Mouse (Mus musculus): ENCODE measurements around the gene Cep57l1.

Gene Cep57l1

DNA sequence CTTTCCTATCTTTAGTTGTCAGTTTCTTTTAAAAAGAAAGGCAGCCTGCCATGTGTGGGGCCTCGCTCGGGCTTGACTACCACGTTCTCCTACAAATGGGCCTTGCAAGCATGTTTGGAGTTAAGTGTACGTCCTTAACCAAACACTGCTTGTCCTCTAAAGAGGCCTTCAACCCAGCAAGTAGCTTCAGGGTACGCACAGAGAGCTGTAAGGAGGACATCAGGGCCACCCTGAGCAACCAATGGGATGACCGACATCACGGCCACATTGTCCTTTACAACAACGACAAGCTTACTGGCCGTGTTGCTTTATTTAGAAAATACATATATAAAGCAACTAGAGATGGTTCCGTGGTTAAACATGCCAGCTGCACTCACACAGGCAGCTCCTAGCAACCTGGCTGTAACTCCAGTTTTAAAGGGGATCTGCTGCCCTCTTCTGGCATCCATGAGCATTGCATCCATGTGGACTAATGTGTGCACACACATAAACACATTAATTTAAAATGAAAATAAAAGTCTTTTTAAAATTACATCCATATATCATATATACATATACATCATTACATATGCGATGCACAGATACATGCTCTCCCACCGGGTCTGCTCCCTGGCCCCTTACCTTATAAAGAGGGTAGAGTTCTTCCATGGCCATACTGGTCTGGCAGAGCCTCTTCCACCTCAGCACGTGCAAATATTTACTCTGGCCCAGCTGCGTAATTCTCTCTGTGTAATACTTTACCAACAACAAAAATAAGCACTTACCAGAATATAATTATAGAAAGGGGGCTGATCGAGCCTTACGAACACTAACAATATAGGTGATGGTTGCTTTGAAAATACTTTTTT, 126.9 kb downstream of the Cep57l1 start:
- in situ Hi-C loops (cut with MboI; ENCODE audit: low sequenced_read_pairs), result loop anchor here (5.0 kb wide), 1 partner anchor 165 kb away; the partner anchor contains the start of gene Cd164

DNA sequence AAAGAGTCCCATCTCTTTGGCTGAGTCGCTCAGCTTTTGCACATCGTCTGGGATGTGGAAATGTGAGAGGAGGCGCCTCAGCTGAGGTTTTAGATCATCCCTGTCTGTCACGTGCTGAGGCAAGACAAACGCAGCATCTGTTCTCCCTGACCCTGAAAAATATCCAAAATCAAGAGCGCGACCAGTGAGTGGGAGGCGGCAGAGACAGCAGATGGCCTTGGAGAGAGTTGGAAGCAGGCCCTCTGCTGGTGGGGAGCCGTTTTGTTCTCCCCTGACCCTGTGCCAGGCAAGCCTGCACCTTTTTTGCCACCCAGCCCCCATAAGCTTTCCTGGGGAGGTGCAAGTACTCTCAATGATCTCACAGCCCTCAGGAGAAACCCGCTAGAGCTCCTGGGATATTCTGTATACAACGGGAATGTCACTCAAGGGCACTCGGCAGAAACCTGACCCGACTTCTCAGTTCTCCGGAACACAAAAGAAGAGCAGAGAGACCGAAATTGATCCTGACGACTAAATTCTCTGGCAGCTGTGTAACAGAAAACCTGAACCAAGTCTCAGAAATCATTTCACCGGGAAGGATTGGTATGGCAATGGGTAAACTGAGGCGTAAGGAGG, 130.8 kb downstream of the Cep57l1 start:
- in situ Hi-C loops (cut with MboI; ENCODE audit: low sequenced_read_pairs), result no loop called here

DNA sequence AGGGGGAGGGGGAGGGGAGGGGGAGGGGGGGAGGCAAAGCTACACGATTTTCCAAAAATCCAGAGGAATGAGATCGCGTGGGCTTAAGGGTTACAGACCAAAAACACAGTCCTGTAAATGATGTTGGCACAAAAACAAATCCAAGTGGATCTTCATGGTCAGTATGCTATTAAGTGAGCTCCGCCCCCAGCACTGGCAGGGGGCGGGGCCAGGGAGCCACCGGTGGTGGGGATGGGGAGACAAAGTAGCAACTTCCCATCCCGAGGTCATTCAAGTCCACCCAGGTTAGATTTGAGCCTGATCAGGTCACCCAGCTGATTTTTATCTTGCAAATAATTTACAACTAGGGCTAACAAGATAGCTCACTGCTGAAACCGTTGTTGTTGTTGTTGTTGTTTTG, 132.3 kb downstream of the Cep57l1 start:
- in situ Hi-C loops (cut with MboI; ENCODE audit: low sequenced_read_pairs), result no loop called here

DNA sequence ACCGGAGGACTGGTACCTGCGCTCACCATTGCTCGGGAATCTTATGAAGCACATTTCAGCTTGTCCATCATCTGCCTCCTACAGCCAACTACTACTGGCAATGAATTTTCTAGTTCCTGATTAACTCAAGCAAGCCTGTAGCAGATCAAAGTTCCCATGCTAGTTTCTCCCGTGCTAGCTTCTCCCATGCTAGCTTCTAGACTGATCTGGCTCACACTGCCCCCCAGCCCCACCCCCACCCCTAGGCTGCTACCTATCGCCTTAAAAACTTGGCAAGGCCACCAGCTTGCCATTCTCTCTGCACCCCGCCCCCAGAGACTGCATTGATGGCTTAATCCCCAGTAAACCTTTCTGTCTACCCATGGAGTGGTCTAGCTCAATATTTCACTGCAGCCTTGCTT, 133.0 kb downstream of the Cep57l1 start:
- in situ Hi-C loops (cut with MboI; ENCODE audit: low sequenced_read_pairs), result no loop called here

DNA sequence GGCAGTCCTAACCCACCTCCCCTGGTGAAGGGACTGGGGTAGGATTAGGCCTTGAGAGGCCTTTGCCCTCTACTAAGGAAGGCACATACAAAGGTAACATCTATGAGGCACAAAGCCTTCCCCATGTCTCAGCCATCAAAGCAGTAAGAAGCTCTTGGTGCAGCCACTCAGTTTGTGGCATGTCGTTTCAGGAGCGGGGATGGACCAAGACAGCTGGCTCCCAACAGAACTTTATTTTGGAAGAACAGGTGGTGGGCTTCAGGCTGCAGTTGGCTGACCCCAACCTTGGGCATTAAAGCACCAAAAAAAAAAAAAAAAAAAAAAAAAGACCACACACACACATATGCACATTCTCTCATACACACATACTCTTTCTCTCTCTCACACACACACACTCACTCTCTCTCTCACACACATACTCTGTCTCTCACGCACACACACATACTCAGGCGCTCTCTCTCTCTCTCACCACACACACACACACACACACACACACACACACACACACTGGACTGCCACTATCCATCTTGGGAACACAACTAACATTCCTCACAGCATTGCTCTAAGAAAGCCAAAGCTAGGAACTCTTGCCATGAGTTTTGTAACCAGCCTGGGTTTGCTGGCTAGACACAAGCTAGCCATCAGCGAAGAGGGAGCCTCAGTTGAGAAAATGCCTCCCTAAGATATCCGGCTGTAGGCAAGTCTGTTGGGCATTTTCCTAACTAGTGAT, 133.7 kb downstream of the Cep57l1 start:
- in situ Hi-C loops (cut with MboI; ENCODE audit: low sequenced_read_pairs), result no loop called here

DNA sequence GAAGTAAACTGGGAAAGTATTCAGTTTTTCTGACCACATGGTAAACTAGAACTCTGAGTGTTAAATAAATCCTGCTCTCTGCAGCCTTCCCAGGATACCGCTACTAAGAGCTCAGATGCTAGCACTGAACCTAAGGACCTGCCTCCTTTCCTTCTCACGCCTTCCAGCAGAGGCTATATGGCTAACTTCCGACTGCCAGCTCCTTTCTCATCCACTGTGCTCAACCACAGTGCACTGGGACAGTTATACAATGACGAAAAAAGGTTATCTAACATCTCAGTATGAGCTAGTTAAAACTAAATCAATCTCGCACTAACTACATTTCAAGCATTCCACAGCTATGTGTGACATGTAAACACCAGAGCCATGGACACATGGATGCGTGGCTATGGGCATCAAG, 134.4 kb downstream of the Cep57l1 start:
- in situ Hi-C loops (cut with MboI; ENCODE audit: low sequenced_read_pairs), result no loop called here

DNA sequence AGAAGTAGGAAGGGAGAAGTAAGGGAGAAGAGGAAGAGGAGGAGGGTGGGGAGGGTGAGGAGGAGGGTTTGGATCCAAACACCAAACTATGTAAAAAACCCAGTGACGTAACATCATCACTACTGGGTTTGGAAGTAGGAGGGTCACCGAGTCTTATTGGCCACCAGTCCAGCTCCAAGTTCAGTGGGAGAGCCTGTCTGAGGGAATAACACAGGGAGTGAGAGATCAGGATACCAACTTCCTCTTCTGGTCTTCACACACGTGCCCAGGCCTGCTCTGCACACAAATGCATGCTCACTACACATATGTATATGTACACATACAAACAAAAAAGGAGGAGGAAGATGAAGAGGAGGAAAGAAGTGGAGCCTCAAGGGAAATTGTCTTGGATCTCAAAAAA, 135.3 kb downstream of the Cep57l1 start:
- in situ Hi-C loops (cut with MboI; ENCODE audit: low sequenced_read_pairs), result no loop called here

DNA sequence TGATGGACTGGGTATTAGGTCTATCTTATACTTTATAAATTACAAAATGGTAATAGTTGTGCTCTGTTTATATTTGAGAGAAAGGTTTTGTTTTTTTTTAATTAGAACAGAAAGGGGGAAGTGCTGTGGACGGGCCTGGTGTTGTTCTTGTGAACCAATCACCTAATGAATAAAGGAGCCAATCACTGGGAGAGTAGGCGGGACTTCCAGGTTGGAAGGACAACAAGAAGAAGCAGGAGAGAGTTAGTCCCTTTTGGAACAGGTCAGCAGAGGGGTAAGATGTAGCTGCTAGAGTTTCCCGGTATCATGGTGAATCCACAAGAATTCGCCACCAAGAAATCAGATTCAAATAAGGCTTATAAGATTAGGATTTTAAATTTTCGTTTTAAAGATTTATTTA, 139.5 kb downstream of the Cep57l1 start:
- in situ Hi-C loops (cut with MboI; ENCODE audit: low sequenced_read_pairs), result no loop called here

Data from CH12F3 (cell line).